Mouse (Mus musculus): ENCODE data around the gene Mtmr11.
A peak's percentile ranks its signal among the peaks of the same experiment; 100 is the strongest.
"Not testable (repeated sequence)": the region's sequence is repeated elsewhere in the genome, so short reads cannot be mapped to it uniquely, and the experiment has no call there.

Gene Mtmr11

GRCm38 (mm10) chr3:96171583-96172196 is 9.9 kb downstream of the Mtmr11 start:
- DNase-seq (ENCODE audit: extremely low read depth, low read depth, low spot score) = no peak

DNA sequence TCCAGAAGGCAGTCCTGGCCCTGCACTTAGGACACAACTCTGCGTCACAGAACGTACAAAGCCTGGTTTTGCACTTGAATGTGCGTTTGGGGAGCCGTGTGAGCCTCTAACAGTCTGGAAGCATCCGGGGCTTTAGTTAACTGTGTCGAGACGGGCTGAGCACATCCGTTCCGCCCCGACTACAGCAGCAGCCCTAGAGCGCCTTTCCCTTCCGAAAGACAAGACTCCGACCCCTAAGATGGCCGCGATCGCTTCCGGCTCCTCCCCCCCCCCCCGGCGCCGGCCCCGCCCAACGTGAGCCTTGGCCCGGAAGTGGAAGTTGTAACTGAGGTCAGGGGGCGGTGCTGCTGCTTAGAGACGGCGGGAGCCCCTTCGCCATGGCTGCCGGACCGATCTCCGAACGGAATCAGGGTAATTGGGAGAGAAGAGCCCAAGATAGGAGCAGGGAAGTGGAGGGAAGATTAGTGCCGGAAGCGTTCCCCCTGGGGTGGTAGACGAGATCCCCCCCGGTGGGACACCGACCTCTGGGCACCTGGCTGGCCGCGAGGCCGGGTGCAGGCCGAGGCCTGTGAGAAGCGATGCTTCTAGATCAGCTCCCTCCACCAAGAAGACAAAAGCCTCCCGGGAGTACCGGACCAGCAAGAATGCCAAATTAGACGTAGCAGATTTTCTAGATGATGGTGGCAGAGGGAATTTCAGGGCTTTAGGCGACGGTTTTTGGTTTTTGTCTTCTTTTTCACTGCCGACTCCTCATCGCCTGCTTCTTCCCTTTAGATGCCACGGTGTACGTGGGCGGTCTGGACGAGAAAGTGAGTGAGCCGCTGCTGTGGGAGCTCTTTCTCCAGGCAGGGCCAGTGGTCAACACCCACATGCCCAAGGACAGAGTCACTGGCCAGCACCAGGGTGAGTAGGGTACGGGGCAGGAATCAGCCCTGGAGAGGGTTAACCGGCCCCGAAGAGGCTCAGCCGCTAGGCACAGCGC is 10.7 kb downstream of the Mtmr11 start, which contains the start of gene Sf3b4:
Sf3b4 (plus strand) TSS at position 136 of the 982 bp plus-strand sequence.
- no peak for DNase-seq (ENCODE audit: extremely low read depth, low read depth, low spot score)

DNA sequence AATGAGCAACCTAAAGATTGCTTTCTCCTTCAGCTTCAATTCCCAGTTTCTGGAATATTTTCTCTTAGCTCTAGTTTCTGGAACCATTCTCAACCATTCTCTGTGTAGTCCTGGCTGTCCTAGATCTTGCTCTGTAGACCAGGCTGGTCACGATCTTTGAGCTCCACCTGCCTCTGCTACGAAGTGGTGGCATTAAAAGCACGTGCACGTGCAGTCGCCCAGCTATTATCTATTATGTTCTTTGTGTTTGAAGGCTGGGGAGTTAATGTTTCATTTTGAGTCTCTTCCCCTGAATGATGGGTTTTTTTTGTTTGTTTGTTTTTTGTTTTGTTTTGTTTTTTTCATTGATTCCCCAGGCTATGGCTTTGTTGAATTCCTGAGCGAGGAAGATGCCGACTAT is 11.4 kb downstream of the Mtmr11 start:
- DNase-seq (ENCODE audit: extremely low read depth, low read depth, low spot score) = no peak

DNA sequence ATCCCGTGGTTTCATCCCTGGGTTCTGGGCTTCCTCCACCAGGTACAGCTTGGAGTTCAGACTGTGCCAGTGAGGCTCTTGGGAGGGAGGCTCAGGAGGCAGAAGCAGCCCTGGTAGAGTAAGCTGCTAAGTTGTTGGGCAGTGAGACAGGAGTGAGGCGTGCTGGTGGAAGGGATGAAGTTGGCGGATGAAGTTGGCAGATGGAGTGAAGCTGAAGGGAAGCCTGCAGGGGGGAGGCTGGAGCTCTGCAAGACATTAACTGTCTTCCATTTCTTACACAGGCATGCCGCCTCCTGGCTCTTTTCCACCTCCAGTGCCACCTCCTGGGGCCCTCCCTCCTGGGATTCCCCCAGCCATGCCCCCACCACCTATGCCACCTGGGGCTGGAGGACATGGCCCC is 12.2 kb downstream of the Mtmr11 start:
- DNase-seq (ENCODE audit: extremely low read depth, low read depth, low spot score) = not testable (repeated sequence)

GRCm38 (mm10) chr3:96175251-96175650 is 13.4 kb downstream of the Mtmr11 start:
- DNase-seq (ENCODE audit: extremely low read depth, low read depth, low spot score) = no peak

GRCm38 (mm10) chr3:96178427-96178826 is 16.6 kb downstream of the Mtmr11 start:
- DNase-seq (ENCODE audit: extremely low read depth, low read depth, low spot score) = no peak

DNA sequence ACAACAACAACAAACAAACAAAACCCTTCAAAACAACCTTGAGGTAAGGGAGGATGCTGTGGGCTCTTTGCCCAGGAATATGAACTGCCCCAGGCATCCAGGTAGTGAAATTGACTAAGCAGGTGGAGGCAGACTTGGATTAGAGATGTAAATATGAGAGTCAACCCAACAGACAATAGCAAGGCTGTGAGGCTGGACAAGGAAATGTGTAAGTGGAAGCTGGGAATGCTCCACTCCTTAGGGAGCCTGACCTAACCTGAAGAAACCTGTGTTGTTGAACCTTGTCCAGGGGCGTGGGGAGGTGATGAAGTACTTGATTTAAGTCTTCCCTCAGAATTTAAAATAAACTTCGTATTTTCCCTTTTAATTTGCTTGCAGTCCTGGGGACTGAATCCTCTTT is 17.1 kb downstream of the Mtmr11 start:
- DNase-seq (ENCODE audit: extremely low read depth, low read depth, low spot score) = no peak

GRCm38 (mm10) chr3:96179531-96179930 is 17.7 kb downstream of the Mtmr11 start:
- no peak for DNase-seq (ENCODE audit: extremely low read depth, low read depth, low spot score)

DNA sequence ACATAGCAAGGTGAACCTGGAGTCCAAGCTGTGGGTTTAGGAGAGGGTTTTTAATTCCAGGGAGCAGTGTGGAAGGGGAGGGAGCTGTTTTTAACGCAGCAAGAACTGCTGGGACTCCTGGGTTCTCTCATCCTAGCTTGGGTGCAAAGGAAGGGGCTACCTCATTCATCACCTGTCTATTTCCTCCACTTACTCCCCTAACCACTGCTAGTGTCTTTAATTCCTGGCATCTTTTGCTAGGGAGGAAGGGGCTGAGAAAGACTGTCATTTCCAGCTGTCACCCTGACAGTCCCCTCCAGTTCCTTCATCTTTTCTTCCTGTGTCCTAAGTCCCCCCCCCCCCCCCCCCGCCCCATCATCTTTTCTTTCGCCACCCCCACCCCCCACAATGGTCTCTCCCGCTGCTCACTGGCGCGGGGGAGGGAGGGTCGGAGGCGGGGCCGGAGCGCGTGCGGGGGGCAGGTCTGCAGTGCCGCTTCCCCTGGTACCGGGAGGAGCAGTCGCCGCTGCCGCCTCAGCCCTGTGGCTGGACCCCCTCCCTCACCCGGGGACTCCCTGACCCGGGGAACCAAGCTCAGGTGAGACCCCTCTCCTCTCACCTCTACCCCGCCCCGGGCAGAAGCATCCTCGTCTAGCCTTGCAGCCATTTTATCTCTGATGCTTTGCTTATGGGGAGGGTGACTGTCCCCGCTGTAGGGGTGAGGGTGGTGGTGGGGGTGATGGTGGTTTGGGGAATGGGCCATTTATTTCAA is 19.1 kb downstream of the Mtmr11 start, which contains the start of gene Sv2a:
Sv2a (plus strand) TSS at position 425 of the 751 bp plus-strand sequence.
- DNase-seq (ENCODE audit: extremely low read depth, low read depth, low spot score) = no peak

DNA sequence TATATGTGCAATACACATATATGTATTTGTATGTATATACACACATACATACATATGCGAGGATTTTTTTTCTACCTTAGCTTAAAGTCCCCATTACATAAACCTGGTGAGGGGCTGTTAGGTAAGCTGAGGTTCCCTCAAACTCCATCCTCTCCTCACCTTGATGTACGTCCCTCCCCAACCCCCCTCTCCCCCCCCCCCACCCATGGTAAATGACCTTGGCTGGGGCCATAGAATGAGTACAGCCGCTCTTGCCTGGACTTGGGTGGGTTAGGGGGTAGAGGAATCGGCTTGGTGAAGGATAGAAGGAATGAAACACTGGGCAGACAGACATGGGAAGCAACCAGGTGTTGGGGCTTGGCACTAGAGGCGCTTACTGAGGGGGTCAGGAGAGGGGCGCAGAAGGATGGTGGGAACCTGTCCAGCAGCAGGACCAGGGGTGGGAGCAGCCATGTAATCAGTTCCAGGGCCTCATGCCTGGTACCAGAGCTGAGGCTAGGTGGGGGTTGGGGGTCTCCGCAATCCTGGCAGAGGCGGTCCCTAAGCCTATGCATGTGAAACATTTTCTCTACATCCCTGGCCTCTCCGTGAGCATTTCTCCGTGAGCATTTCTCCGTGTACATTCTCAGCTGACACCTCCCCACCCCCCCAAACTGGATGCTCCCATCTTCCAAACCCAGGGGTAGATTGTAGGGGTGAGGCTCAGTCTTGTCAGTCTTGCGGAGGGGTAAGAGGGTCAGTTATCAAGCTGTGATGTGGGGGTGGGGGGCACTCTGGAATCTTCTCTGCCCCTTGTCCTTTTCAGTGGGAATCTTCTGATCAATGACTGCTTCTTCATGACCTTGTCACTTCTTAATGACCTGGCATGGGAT is 19.9 kb downstream of the Mtmr11 start:
- DNase-seq (ENCODE audit: extremely low read depth, low read depth, low spot score) = no peak

- DNase-seq (ENCODE audit: extremely low read depth, low read depth, low spot score) = no peak
Observed at GRCm38 (mm10) chr3:96182382-96182776, 20.6 kb downstream of the Mtmr11 start.

GRCm38 (mm10) chr3:96192977-96193376 is 31.2 kb downstream of the Mtmr11 start:
- DNase-seq (ENCODE audit: extremely low read depth, low read depth, low spot score) = no peak

DNA sequence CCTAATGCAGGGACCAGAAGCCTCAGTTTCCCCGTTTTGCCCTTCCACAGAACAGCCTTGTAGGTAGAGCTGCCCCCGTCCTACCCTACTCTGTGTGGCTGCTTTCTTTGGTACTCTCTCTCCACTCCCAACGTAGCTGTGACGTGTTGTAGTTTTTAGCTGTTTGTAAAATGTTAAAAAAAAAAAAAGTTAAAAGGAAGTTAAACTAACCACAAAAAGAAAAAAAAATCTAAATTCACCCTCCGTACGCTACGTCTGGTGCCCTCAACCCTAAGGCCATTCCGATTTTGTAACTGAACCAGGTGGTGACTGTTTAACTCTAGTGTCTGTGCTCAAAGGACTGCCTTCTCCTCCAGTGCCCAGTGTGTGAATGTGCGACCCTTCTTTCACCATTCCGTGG is 33.2 kb downstream of the Mtmr11 start:
- DNase-seq (ENCODE audit: extremely low read depth, low read depth, low spot score) = no peak

DNA sequence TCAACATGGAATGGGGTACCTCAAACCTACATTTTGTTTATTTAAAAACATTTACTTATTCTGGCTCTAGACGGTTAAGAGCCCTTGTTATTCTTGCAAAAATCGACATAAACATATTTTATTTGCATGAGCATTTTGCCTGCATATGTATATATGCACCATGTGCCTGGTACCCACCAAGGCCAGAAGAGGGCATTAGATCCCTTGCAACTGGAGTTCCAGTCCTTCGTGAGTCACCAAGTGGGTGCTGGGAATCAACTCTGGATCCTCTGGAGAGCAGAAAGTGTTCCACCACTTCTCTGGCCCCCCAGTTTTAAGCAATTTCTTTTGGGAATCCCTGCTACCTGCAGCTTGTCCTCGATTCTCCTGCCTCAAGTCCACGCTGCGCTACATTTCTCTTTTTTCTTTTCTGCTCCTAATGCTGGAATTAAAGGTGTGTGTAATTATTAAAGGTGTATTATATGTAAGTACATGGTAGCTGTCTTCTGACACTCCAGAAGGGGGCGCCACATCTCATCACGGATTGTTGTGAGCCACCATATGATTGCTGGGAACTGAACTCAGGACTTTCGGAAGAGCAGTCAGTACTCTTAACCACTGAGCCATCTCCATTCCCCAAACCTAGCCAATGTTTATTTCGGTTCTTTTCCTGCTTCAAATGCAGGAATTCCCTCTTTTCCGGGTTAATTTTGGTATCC is 34.0 kb downstream of the Mtmr11 start:
- no peak for DNase-seq (ENCODE audit: extremely low read depth, low read depth, low spot score)

GRCm38 (mm10) chr3:96196437-96197128 is 34.8 kb downstream of the Mtmr11 start:
- no peak for DNase-seq (ENCODE audit: extremely low read depth, low read depth, low spot score)

- DNase-seq (ENCODE audit: extremely low read depth, low read depth, low spot score) = peak; percentile 42
Observed at GRCm38 (mm10) chr3:96197129-96197749, 35.4 kb downstream of the Mtmr11 start.

GRCm38 (mm10) chr3:96198181-96198580 is 36.4 kb downstream of the Mtmr11 start:
- no peak for DNase-seq (ENCODE audit: extremely low read depth, low read depth, low spot score)

- DNase-seq (ENCODE audit: extremely low read depth, low read depth, low spot score) = not testable (repeated sequence)
Observed at GRCm38 (mm10) chr3:96198601-96199251, 36.9 kb downstream of the Mtmr11 start.

All from fat pad, adult 2 months (tissue).